Mouse (Mus musculus): Measurements from ENCODE around the gene Bbc3.

GRCm38 (mm10) chr7:16284001-16284400 is 24.2 kb upstream of the Bbc3 start:
- no peak for TF ChIP-seq ZNF384 (IDR thresholded peaks at IDR 0.05; ENCODE audit: low read depth, low read length)
- no peak for TF ChIP-seq CTCF (conservative IDR thresholded peaks at IDR 0.05 in 1 of 2, IDR thresholded peaks at IDR 0.05 in 1 of 2; ENCODE audit: low read depth in 2 of 2, low read length in 2 of 2)

Measured in CH12.LX (cell line).